Mouse (Mus musculus) spleen, postnatal 10 days (tissue): Measurements from ENCODE around the gene Tlcd2.

Source experiments
- DNase-seq, 2 experiments: peaks; one replicate each; pipeline ENCODE4 v3.0.0; 2021 to 2022; ENCODE audit warnings: low spot score in 2 of 2

Tlcd2 gene

GRCm38 (mm10) chr11:75460844-75461742, at the start of gene Tlcd2:
Tlcd2 (plus strand) TSS chr11:75461715.
- peak; percentile 95 to 99 for DNase-seq

- DNase-seq = peak in 1 of 2 experiments; percentile 32
Observed at GRCm38 (mm10) chr11:75415096-75415495, 46.4 kb upstream of the Tlcd2 start.

GRCm38 (mm10) chr11:75415994-75416393, 45.5 kb upstream of the Tlcd2 start:
- no peak for DNase-seq

- no peak for DNase-seq
Observed at GRCm38 (mm10) chr11:75420037-75420436, 41.5 kb upstream of the Tlcd2 start.

- DNase-seq = no peak
Observed at GRCm38 (mm10) chr11:75420810-75421374, 40.6 kb upstream of the Tlcd2 start.

GRCm38 (mm10) chr11:75421375-75422012, 40.0 kb upstream of the Tlcd2 start:
- DNase-seq = no peak

- no peak for DNase-seq
Observed at GRCm38 (mm10) chr11:75422013-75422792, 39.3 kb upstream of the Tlcd2 start, which contains the start of gene Serpinf1. Serpinf1 (minus strand) TSS chr11:75422701.

- DNase-seq = no peak
Observed at GRCm38 (mm10) chr11:75423091-75423490, 38.4 kb upstream of the Tlcd2 start.

GRCm38 (mm10) chr11:75424033-75424432, 37.5 kb upstream of the Tlcd2 start:
- no peak for DNase-seq

- DNase-seq = no peak
Observed at GRCm38 (mm10) chr11:75424459-75424858, 37.1 kb upstream of the Tlcd2 start.

GRCm38 (mm10) chr11:75429019-75429705, 32.4 kb upstream of the Tlcd2 start:
- DNase-seq = peak in 1 of 2 experiments; percentile 56

GRCm38 (mm10) chr11:75431307-75431706, 30.2 kb upstream of the Tlcd2 start:
- no peak for DNase-seq

GRCm38 (mm10) chr11:75434138-75434537, 27.4 kb upstream of the Tlcd2 start:
- DNase-seq = no peak

GRCm38 (mm10) chr11:75438194-75438593, 23.3 kb upstream of the Tlcd2 start:
- DNase-seq = no peak

GRCm38 (mm10) chr11:75438804-75439203, 22.7 kb upstream of the Tlcd2 start:
- DNase-seq = no peak

- no peak for DNase-seq
Observed at GRCm38 (mm10) chr11:75439363-75439762, 22.2 kb upstream of the Tlcd2 start, which contains the start of gene Serpinf2. Serpinf2 (minus strand) TSS chr11:75439591.

- no peak for DNase-seq
Observed at GRCm38 (mm10) chr11:75439951-75440350, 21.6 kb upstream of the Tlcd2 start.

GRCm38 (mm10) chr11:75441034-75441433, 20.5 kb upstream of the Tlcd2 start:
- DNase-seq = no peak

- no peak for DNase-seq
Observed at GRCm38 (mm10) chr11:75441601-75442000, 19.9 kb upstream of the Tlcd2 start.

- no peak for DNase-seq
Observed at GRCm38 (mm10) chr11:75443711-75444110, 17.8 kb upstream of the Tlcd2 start.

- peak in 1 of 2 experiments; percentile 24 for DNase-seq
Observed at GRCm38 (mm10) chr11:75448575-75448974, 12.9 kb upstream of the Tlcd2 start.
